Mouse (Mus musculus): ENCODE results near the gene Srpx.

GRCm38 (mm10) chrX:10152390-10152789 lies 34.9 kb upstream of the Srpx start:
- no peak for TF ChIP-seq POLR2A (IDR thresholded peaks at IDR 0.05; ENCODE audit: low read depth, low read length)
- TF ChIP-seq CTCF (conservative IDR thresholded peaks at IDR 0.05; ENCODE audit: insufficient read depth, insufficient read length, low read depth, low read length), result no peak
